Mouse (Mus musculus) forebrain, embryonic 14.5 days (tissue): ENCODE measurements around the gene Catsperd. TPM values are rescaled to one million over a fixed set of nuclear protein-coding genes. Genes with fewer than 3 reads are reported as not detected.

ENCODE experiments used
- ATAC-seq: fragments of 200-750 bp; cut with Nextera tagmentation; 2 replicates; pipeline ENCODE4 v1.8.0; 2017; ENCODE audit warnings: mild to moderate bottlenecking, moderate library complexity
- DNase-seq: peaks from one replicate; pipeline ENCODE4 v3.0.0-alpha.2; 2015; ENCODE audit warnings: low spot score
- H3K27ac ChIP-seq: fragments of 300-500 bp; sonication (generic); 2 replicates; pipeline ENCODE4 v1.5.1; 2014; ENCODE audit warnings: low read depth, mild to moderate bottlenecking, control low read depth, low read length, moderate library complexity
- H3K27me3 ChIP-seq: fragments of 300-500 bp; sonication (generic); replicated peaks from 2 replicates; pipeline ENCODE4 v1.6.1; 2014; ENCODE audit warnings: low read length, control low read depth, mixed read lengths; ENCODE audit not compliant: control insufficient read depth, insufficient read depth
- H3K36me3 ChIP-seq: fragments of 300-500 bp; sonication (generic); 2 replicates; pipeline ENCODE4 v1.6.1; 2014; ENCODE audit warnings: low read length, control low read depth; ENCODE audit not compliant: control insufficient read depth, insufficient read depth
- H3K4me1 ChIP-seq: fragments of 300-500 bp; sonication (generic); 2 replicates; pipeline ENCODE4 v1.6.1; 2014; ENCODE audit warnings: antibody characterized with exemption, low read length, control low read depth; ENCODE audit not compliant: control insufficient read depth, insufficient read depth
- H3K4me2 ChIP-seq: fragments of 300-500 bp; sonication (generic); 2 replicates; pipeline ENCODE4 v1.6.1; 2014; ENCODE audit warnings: mild to moderate bottlenecking, control low read depth, low read length
- H3K4me3 ChIP-seq: fragments of 300-500 bp; sonication (generic); 2 replicates; pipeline ENCODE4 v1.5.1; 2014; ENCODE audit warnings: low read depth, low read length, control low read depth
- H3K9ac ChIP-seq: fragments of 300-500 bp; sonication (generic); 2 replicates; pipeline ENCODE4 v1.6.1; 2014; ENCODE audit warnings: mild to moderate bottlenecking, low read length, control low read depth, moderate library complexity
- H3K9me3 ChIP-seq: fragments of 300-500 bp; sonication (generic); replicated peaks from 2 replicates; pipeline ENCODE4 v1.6.1; 2016; ENCODE audit warnings: low read length, control low read depth, mixed read lengths; ENCODE audit not compliant: control insufficient read depth
- WGBS: fragments of 180-500 bp; shearing (Covaris S2); extraction: QIAGEN DNeasy Blood & Tissue Kit; methylation state at CpG from one replicate; pipeline ENCODE4 v1.1.7; 2014; 5-methylcytosine and 5-hydroxymethylcytosine counted together
- polyA plus RNA-seq: library from polyadenylated mRNA; unstranded; fragments of >200 nt; fragmentation: Nextera tagmentation; extraction: Ambion mirVana; gene quantifications from 2 replicates; pipeline ENCODE4 v1.2.1, GENCODE M21; 2014

The Catsperd gene
- polyA plus RNA-seq, 1 experiment from 2014 or later: 1.2 TPM

- Histone ChIP-seq H3K4me3 (no peak overlapping the region), H3K4me1 (no peaks in the 10 kb centered on the region), H3K36me3 (peaks cover 96% of the 10 kb centered on the region), H3K9ac (no peak overlapping the region), H3K9me3 (no peaks in the 10 kb centered on the region), H3K27me3 (no peaks in the 10 kb centered on the region), H3K4me2 (no peak overlapping the region), H3K27ac (no peak overlapping the region)
- ATAC-seq (no peak), DNase-seq (no peak)
- WGBS: 89% methylated on average over 8 of the region's 8 CpGs
Measured at GRCm38 (mm10) chr17:56593527-56594271, 34.2 kb upstream of the Catsperd start.

- 94% methylated on average over 28 of the region's 28 CpGs for WGBS
- no peak overlapping the region for H3K9ac ChIP-seq
- H3K36me3 ChIP-seq: peaks cover 89% of the 10 kb centered on the region
- H3K27ac ChIP-seq: no peak overlapping the region
- DNase-seq: no peak
- ATAC-seq: no peak
- peaks cover 1% of the 10 kb centered on the region; the same call in 1 of the 2 replicates for H3K4me1 ChIP-seq
- H3K27me3 ChIP-seq: no peaks in the 10 kb centered on the region
- H3K4me3 ChIP-seq: no peak overlapping the region
- no peaks in the 10 kb centered on the region for H3K9me3 ChIP-seq
- H3K4me2 ChIP-seq: no peak overlapping the region
Measured at GRCm38 (mm10) chr17:56603186-56604069, 24.5 kb upstream of the Catsperd start.

- Histone ChIP-seq H3K9ac (no peak overlapping the region), H3K27me3 (no peaks in the 10 kb centered on the region), H3K27ac (no peak overlapping the region), H3K36me3 (peaks cover 89% of the 10 kb centered on the region), H3K4me3 (no peak overlapping the region), H3K4me1 (peaks cover 7% of the 10 kb centered on the region), H3K9me3 (no peaks in the 10 kb centered on the region), H3K4me2 (no peak overlapping the region)
- DNase-seq (no peak), ATAC-seq (no peak)
- WGBS: 88% methylated on average over 9 of the region's 9 CpGs
Measured at GRCm38 (mm10) chr17:56604070-56604380, 23.9 kb upstream of the Catsperd start.

GRCm38 (mm10) chr17:56604422-56604821 is 23.5 kb upstream of the Catsperd start:
- DNase-seq (no peak), ATAC-seq (no peak)
- Histone ChIP-seq H3K4me1 (peaks cover 7% of the 10 kb centered on the region), H3K4me2 (no peak overlapping the region), H3K27ac (no peak overlapping the region), H3K9ac (no peak overlapping the region), H3K4me3 (no peak overlapping the region), H3K27me3 (no peaks in the 10 kb centered on the region), H3K9me3 (no peaks in the 10 kb centered on the region), H3K36me3 (peaks cover 85% of the 10 kb centered on the region)
- 92% methylated on average over 3 of the region's 3 CpGs for WGBS

GRCm38 (mm10) chr17:56605431-56605830 is 22.5 kb upstream of the Catsperd start:
- ATAC-seq (no peak), DNase-seq (no peak)
- Histone ChIP-seq H3K27me3 (no peaks in the 10 kb centered on the region), H3K27ac (no peak overlapping the region), H3K9ac (no peak overlapping the region), H3K4me2 (no peak overlapping the region), H3K36me3 (peaks cover 74% of the 10 kb centered on the region), H3K4me3 (no peak overlapping the region), H3K9me3 (no peaks in the 10 kb centered on the region), H3K4me1 (peaks cover 12% of the 10 kb centered on the region)
- 94% methylated on average over 9 of the region's 9 CpGs for WGBS

- H3K4me2 ChIP-seq: no peak overlapping the region
- peaks cover 17% of the 10 kb centered on the region for H3K4me1 ChIP-seq
- ATAC-seq (no peak), DNase-seq (no peak)
- no peak overlapping the region for H3K9ac ChIP-seq
- H3K9me3 ChIP-seq: no peaks in the 10 kb centered on the region
- WGBS: 87% methylated on average over 3 of the region's 3 CpGs
- no peak overlapping the region for H3K27ac ChIP-seq
- no peaks in the 10 kb centered on the region for H3K27me3 ChIP-seq
- peaks cover 55% of the 10 kb centered on the region for H3K36me3 ChIP-seq
- no peak overlapping the region for H3K4me3 ChIP-seq
Measured at GRCm38 (mm10) chr17:56607521-56608062, 20.4 kb upstream of the Catsperd start.

- peaks cover 17% of the 10 kb centered on the region for H3K4me1 ChIP-seq
- H3K9ac ChIP-seq: peak overlapping the region; percentile 77; the same call in 1 of the 2 replicates
- peaks cover 44% of the 10 kb centered on the region for H3K36me3 ChIP-seq
- DNase-seq (no peak), ATAC-seq (no peak)
- no peak overlapping the region for H3K27ac ChIP-seq
- H3K27me3 ChIP-seq: no peaks in the 10 kb centered on the region
- H3K4me2 ChIP-seq: peak overlapping the region; percentile 86
- 67% methylated on average over 5 of the region's 5 CpGs for WGBS
- H3K4me3 ChIP-seq: peak overlapping the region; percentile 63
- H3K9me3 ChIP-seq: no peaks in the 10 kb centered on the region
Measured at GRCm38 (mm10) chr17:56608699-56609098, 19.2 kb upstream of the Catsperd start.

- DNase-seq: peak; percentile 99
- Histone ChIP-seq H3K9me3 (no peaks in the 10 kb centered on the region), H3K27ac (peak within 1 kb of the TSS; percentile 65; the same call in 1 of the 2 replicates), H3K4me1 (peaks cover 22% of the 10 kb centered on the region), H3K9ac (peak within 1 kb of the TSS; percentile 77), H3K36me3 (peaks cover 39% of the 10 kb centered on the region), H3K27me3 (no peaks in the 10 kb centered on the region), H3K4me3 (peak within 1 kb of the TSS; percentile 63), H3K4me2 (peak within 1 kb of the TSS; percentile 86)
- WGBS: under 1% methylated on average over 44 of the region's 44 CpGs
- peak; percentile 90 for ATAC-seq
Measured at GRCm38 (mm10) chr17:56609452-56610171, 18.3 kb upstream of the Catsperd start, which contains the start of gene 2410015M20Rik. Gene 2410015M20Rik, minus strand, starts transcription at chr17:56609771.
